Mouse (Mus musculus): ENCODE measurements around the gene Lhx8. TPM values are rescaled to one million over a fixed set of nuclear protein-coding genes. Genes with fewer than 3 reads are reported as not detected.

The Lhx8 gene
- polyA plus RNA-seq, 1 experiment from 2014 or later = not detected

GRCm38 (mm10) chr3:154327883-154328720 is 2.4 kb downstream of the Lhx8 start:
- Histone ChIP-seq H3K4me1 (replicated peaks; ENCODE audit: control insufficient read depth, insufficient read depth, low read length) (peaks cover 8% of the 10 kb centered on the region; the same call in 1 of the 2 replicates), H3K4me2 (replicated peaks; ENCODE audit: low read depth) (peak overlapping the region; percentile 58), H3K9me3 (ENCODE audit: control insufficient read depth) (no peaks in the 10 kb centered on the region), H3K27ac (ENCODE audit: low read depth, low read length) (no peak overlapping the region), H3K27me3 (replicated peaks; ENCODE audit: control insufficient read depth, insufficient read depth, low read length) (peaks cover 93% of the 10 kb centered on the region), H3K9ac (ENCODE audit: low read depth, low read length) (no peak overlapping the region), H3K4me3 (ENCODE audit: low read depth, low read length) (peak overlapping the region; percentile 33), H3K36me3 (ENCODE audit: control insufficient read depth, insufficient read depth) (no peaks in the 10 kb centered on the region)
- no peak for TF ChIP-seq CTCF (IDR thresholded peaks at IDR 0.05; ENCODE audit: low read depth)
- 2% methylated on average over 81 of the region's 86 CpGs for WGBS
- peak; percentile 65 for ATAC-seq

- WGBS = 4% methylated on average over 13 of the region's 13 CpGs
- Histone ChIP-seq H3K36me3 (ENCODE audit: control insufficient read depth, insufficient read depth) (no peaks in the 10 kb centered on the region), H3K4me3 (ENCODE audit: low read depth, low read length) (0 out of 2 replicates have a peak overlapping the region, but pooled peaks have one; percentile 33), H3K27ac (ENCODE audit: low read depth, low read length) (no peak overlapping the region), H3K9me3 (ENCODE audit: control insufficient read depth) (no peaks in the 10 kb centered on the region), H3K27me3 (replicated peaks; ENCODE audit: control insufficient read depth, insufficient read depth, low read length) (peaks cover 93% of the 10 kb centered on the region), H3K9ac (ENCODE audit: low read depth, low read length) (no peak overlapping the region), H3K4me1 (replicated peaks; ENCODE audit: control insufficient read depth, insufficient read depth, low read length) (peaks cover 6% of the 10 kb centered on the region; the same call in 1 of the 2 replicates), H3K4me2 (replicated peaks; ENCODE audit: low read depth) (no peak overlapping the region)
- no peak for TF ChIP-seq CTCF (IDR thresholded peaks at IDR 0.05; ENCODE audit: low read depth)
- no peak for ATAC-seq
Measured at GRCm38 (mm10) chr3:154327110-154327882, 3.2 kb downstream of the Lhx8 start.

- 58% methylated on average over 13 of the region's 13 CpGs for WGBS
- peaks cover 55% of the 10 kb centered on the region for H3K27me3 ChIP-seq (replicated peaks; ENCODE audit: control insufficient read depth, insufficient read depth, low read length)
Measured at GRCm38 (mm10) chr3:154321921-154322574, 8.4 kb downstream of the Lhx8 start.

GRCm38 (mm10) chr3:154317651-154318248 is 12.7 kb downstream of the Lhx8 start:
- Histone ChIP-seq H3K27ac (ENCODE audit: low read depth, low read length) (no peak overlapping the region), H3K27me3 (replicated peaks; ENCODE audit: control insufficient read depth, insufficient read depth, low read length) (peaks cover 17% of the 10 kb centered on the region), H3K4me3 (ENCODE audit: low read depth, low read length) (no peak overlapping the region), H3K4me1 (replicated peaks; ENCODE audit: control insufficient read depth, insufficient read depth, low read length) (no peaks in the 10 kb centered on the region), H3K4me2 (replicated peaks; ENCODE audit: low read depth) (no peak overlapping the region), H3K36me3 (ENCODE audit: control insufficient read depth, insufficient read depth) (no peaks in the 10 kb centered on the region), H3K9ac (ENCODE audit: low read depth, low read length) (no peak overlapping the region), H3K9me3 (ENCODE audit: control insufficient read depth) (no peaks in the 10 kb centered on the region)
- peak; percentile 64 for TF ChIP-seq CTCF (IDR thresholded peaks at IDR 0.05; ENCODE audit: low read depth)
- ATAC-seq = no peak
- 26% methylated on average over 5 of the region's 5 CpGs for WGBS

More at GRCm38 (mm10) chr3:154321921-154322574, 8.4 kb downstream of the Lhx8 start:
- Histone ChIP-seq H3K4me3 (ENCODE audit: low read depth, low read length) (no peak overlapping the region), H3K9ac (ENCODE audit: low read depth, low read length) (no peak overlapping the region), H3K36me3 (ENCODE audit: control insufficient read depth, insufficient read depth) (no peaks in the 10 kb centered on the region), H3K4me1 (replicated peaks; ENCODE audit: control insufficient read depth, insufficient read depth, low read length) (no peaks in the 10 kb centered on the region), H3K27ac (ENCODE audit: low read depth, low read length) (no peak overlapping the region), H3K4me2 (replicated peaks; ENCODE audit: low read depth) (no peak overlapping the region), H3K9me3 (ENCODE audit: control insufficient read depth) (no peaks in the 10 kb centered on the region)
- no peak for ATAC-seq
- TF ChIP-seq CTCF (IDR thresholded peaks at IDR 0.05; ENCODE audit: low read depth) = no peak

GRCm38 (mm10) chr3:154305163-154305884 is 25.1 kb downstream of the Lhx8 start:
- Histone ChIP-seq H3K36me3 (ENCODE audit: control insufficient read depth, insufficient read depth) (no peaks in the 10 kb centered on the region), H3K4me2 (replicated peaks; ENCODE audit: low read depth) (no peak overlapping the region), H3K27ac (ENCODE audit: low read depth, low read length) (no peak overlapping the region), H3K9me3 (ENCODE audit: control insufficient read depth) (no peaks in the 10 kb centered on the region), H3K4me1 (replicated peaks; ENCODE audit: control insufficient read depth, insufficient read depth, low read length) (no peaks in the 10 kb centered on the region), H3K9ac (ENCODE audit: low read depth, low read length) (no peak overlapping the region), H3K27me3 (replicated peaks; ENCODE audit: control insufficient read depth, insufficient read depth, low read length) (no peaks in the 10 kb centered on the region), H3K4me3 (ENCODE audit: low read depth, low read length) (no peak overlapping the region)
- ATAC-seq = peak; percentile 43; the same call in 1 of the 2 replicates
- 42% methylated on average over 16 of the region's 16 CpGs for WGBS
- no peak for TF ChIP-seq CTCF (IDR thresholded peaks at IDR 0.05; ENCODE audit: low read depth)
